Mouse (Mus musculus): Measurements from ENCODE around the gene 4930507D05Rik. TPM values are rescaled to one million over a fixed set of nuclear protein-coding genes. Genes with fewer than 3 reads are reported as not detected.
"Not testable (repeated sequence)": the region's sequence is repeated elsewhere in the genome, so short reads cannot be mapped to it uniquely, and the experiment has no call there.

4930507D05Rik gene
- polyA plus RNA-seq, 1 experiment: not detected

DNA sequence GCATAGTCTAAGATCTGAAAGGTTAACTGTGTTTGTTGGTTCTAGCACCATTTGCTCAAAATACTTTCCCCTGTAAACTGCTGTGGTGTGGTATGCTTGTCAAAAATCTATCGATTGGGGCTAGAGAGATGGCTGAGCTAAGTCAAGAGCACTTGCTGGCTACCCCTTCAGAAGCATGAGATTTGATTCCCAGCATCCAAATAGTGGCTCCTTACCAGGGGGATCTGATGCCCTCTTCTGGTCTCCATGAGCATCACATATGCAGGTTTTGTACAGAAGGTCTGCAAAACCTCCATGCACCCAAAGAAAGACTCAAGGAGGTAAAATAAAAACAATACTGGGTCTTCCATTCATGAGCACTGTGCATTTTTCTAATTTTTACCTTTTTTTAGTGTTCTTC, 39.0 kb downstream of the 4930507D05Rik start:
- Histone ChIP-seq H3K4me3 (replicated peaks; ENCODE audit: control insufficient read depth, low read depth, low read length) (no peak overlapping the region), H3K4me1 (ENCODE audit: control insufficient read depth, insufficient read depth, low read length) (no peaks in the 10 kb centered on the region; the same call in 1 of the 2 replicates), H3K27ac (ENCODE audit: control insufficient read depth, insufficient read depth, low read depth, low read length, poor library complexity) (no peak overlapping the region)
- TF ChIP-seq CTCF (IDR thresholded peaks at IDR 0.05; ENCODE audit: control insufficient read depth, insufficient read depth, low read length): peak; percentile 26; the same call in 1 of the 2 replicates
- no peak for TF ChIP-seq POLR2A (IDR thresholded peaks at IDR 0.05; ENCODE audit: borderline replicate concordance, control insufficient read depth, low read depth, low read length)
- WGBS: 17% methylated on average over 1 of the region's 1 CpGs

DNA sequence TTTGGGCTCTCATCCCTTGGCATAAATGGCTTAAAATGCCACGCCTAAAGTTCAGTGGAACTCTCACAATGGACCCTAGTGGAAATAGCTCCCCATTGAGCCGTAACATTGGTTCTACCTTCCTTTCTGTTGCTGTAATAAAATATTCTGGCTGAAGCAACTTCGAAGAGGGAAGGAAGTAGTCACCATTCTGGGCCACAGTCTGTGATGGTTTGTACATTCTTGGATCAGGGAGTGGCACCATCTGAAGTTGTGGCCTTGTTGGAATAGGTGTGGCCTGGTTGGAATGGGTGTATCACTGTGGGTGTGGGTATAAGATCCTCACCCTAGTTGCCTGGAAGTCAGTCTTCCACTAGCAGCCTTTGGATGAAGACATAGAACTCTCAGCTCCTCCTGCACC, 42.4 kb downstream of the 4930507D05Rik start:
- not testable (repeated sequence) for H3K27ac ChIP-seq (ENCODE audit: control insufficient read depth, insufficient read depth, low read depth, low read length, poor library complexity); H3K4me3 ChIP-seq (replicated peaks; ENCODE audit: control insufficient read depth, low read depth, low read length); H3K4me1 ChIP-seq (ENCODE audit: control insufficient read depth, insufficient read depth, low read length)
- WGBS: 42% methylated on average over 3 of the region's 3 CpGs

DNA sequence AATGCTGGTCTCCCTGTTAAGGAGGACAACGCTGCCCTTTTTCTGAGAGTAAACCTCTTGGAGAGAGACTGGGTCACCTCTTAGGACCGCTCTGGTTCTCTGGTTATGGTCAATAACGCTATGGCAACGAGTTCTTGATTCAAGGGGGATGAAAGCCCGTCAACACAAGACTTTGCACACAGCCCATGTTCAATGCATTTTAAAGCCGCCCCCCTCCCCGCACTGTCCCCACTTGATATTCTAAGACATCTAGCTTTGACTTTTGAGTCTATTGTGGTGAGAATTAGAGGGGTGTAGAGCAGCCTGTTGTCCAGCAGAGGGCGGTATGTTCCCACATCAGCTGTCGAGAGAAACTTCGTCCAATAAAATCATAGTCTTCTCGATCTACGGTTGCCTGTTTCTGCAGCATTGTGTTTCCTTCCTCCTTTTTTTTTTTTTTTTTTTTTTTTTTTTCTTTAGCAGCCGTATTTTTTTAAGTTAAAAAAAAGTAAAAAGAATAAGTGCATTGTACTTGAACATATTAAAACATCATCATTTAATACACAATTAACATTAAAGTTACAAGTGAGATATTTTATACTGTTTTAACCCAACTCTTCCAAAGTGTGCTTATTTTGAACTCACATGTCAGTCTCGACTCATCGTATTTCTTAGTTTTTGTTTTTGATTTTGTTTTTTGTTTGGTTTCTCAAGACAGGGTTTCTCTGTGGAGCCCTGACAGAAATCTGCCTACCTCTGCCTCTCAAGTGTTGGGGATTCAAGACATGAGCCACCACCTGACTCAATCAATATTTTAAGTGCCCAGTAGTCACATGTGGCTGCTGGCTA, 51.0 kb downstream of the 4930507D05Rik start:
- 18% methylated on average over 15 of the region's 15 CpGs for WGBS
- Histone ChIP-seq H3K4me1 (ENCODE audit: control insufficient read depth, insufficient read depth, low read length) (peaks cover 6% of the 10 kb centered on the region; the same call in 1 of the 2 replicates), H3K4me3 (replicated peaks; ENCODE audit: control insufficient read depth, low read depth, low read length) (peak overlapping the region; percentile 16), H3K27ac (ENCODE audit: control insufficient read depth, insufficient read depth, low read depth, low read length, poor library complexity) (peak overlapping the region; percentile 67)
- no peak for TF ChIP-seq POLR2A (IDR thresholded peaks at IDR 0.05; ENCODE audit: borderline replicate concordance, control insufficient read depth, low read depth, low read length)
- peak; percentile 91 for TF ChIP-seq CTCF (IDR thresholded peaks at IDR 0.05; ENCODE audit: control insufficient read depth, insufficient read depth, low read length)

Other genes starting within 250 kb of the 4930507D05Rik start
- gene Tspan15, start 218.2 kb upstream of the 4930507D05Rik start, polyA plus RNA-seq (2011; ENCODE audit: insufficient read depth, insufficient read length, low replicate concordance, missing spikeins): 2.7 and 5.3 TPM in 2 replicates
- gene Tacr2, start 197.1 kb upstream of the 4930507D05Rik start, polyA plus RNA-seq (2011; ENCODE audit: insufficient read depth, insufficient read length, low replicate concordance, missing spikeins): not detected in 2 replicates
- gene Hk1, start 69.6 kb upstream of the 4930507D05Rik start, polyA plus RNA-seq (2011; ENCODE audit: insufficient read depth, insufficient read length, low replicate concordance, missing spikeins): 55.8 and 93.6 TPM in 2 replicates
- gene Hkdc1, start 27.0 kb upstream of the 4930507D05Rik start, polyA plus RNA-seq (2011; ENCODE audit: insufficient read depth, insufficient read length, low replicate concordance, missing spikeins): not detected in 2 replicates
- gene Supv3l1, start 249 bp downstream of the 4930507D05Rik start, polyA plus RNA-seq (2011; ENCODE audit: insufficient read depth, insufficient read length, low replicate concordance, missing spikeins): 19.5 and 28.8 TPM in 2 replicates
- 13.6 and 26.5 TPM in 2 replicates for gene Vps26a, start 37.3 kb downstream of the 4930507D05Rik start, polyA plus RNA-seq (2011; ENCODE audit: insufficient read depth, insufficient read length, low replicate concordance, missing spikeins)
- 68.7 and 72.9 TPM in 2 replicates for gene Srgn, start 78.0 kb downstream of the 4930507D05Rik start, polyA plus RNA-seq (2011; ENCODE audit: insufficient read depth, insufficient read length, low replicate concordance, missing spikeins)
- gene Kif1bp, start 129.0 kb downstream of the 4930507D05Rik start, polyA plus RNA-seq (2011; ENCODE audit: insufficient read depth, insufficient read length, low replicate concordance, missing spikeins): 6.1 TPM in 2 replicates
- gene Ddx21, start 152.8 kb downstream of the 4930507D05Rik start, polyA plus RNA-seq (2011; ENCODE audit: insufficient read depth, insufficient read length, low replicate concordance, missing spikeins): 22.0 and 36.6 TPM in 2 replicates
- 29.3 and 48.0 TPM in 2 replicates for gene Ddx50, start 201.7 kb downstream of the 4930507D05Rik start, polyA plus RNA-seq (2011; ENCODE audit: insufficient read depth, insufficient read length, low replicate concordance, missing spikeins)

All from bone marrow, adult 2 months (tissue).